Mouse (Mus musculus): ENCODE results near the gene Immt. TPM values are rescaled to one million over a fixed set of nuclear protein-coding genes. Genes with fewer than 3 reads are reported as not detected.

Immt gene
- total and polyA plus RNA-seq, 3 experiments: 133 to 702 (median 158) TPM

DNA sequence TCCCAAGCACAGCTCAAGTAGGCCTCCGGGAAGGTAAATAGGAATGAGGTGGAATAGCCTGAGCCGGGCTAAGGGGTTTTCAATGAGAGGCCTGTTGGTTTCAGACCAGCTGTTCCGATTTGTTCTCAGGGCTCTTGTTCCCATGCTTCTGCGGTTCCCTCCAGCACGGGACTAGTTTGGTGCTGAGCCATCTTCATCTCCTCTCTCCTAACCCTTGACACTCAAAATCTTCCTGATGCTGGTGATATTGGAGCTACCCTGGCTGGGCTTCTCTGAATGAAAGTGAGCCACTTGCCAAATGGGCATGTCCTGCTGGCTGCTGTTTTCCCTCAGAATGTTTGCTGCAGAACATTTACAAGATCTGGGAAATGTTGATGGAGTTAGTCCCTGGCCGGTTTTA lies 39.4 kb upstream of the Immt start:
- DNase-seq (ENCODE audit: low read depth, low spot score): no peak
- H3K4me3 ChIP-seq (ENCODE audit: control insufficient read depth in 1 of 2, insufficient read depth in 1 of 2, low read depth in 2 of 2, low read length in 2 of 2): no peak overlapping the region
- no peak overlapping the region for H3K27ac ChIP-seq (ENCODE audit: control insufficient read depth, low read depth, low read length)
- H3K9me3 ChIP-seq (replicated peaks; ENCODE audit: insufficient read depth, low read length): no peaks in the 10 kb centered on the region
- no peak overlapping the region for H3K9ac ChIP-seq (ENCODE audit: control insufficient read depth, low read depth, low read length, poor library complexity, severe bottlenecking)
- peaks cover 8 to 9% of the 10 kb centered on the region in 2 experiments for H3K27me3 ChIP-seq (ENCODE audit: control insufficient read depth in 1 of 2, insufficient read depth in 2 of 2, low read length in 2 of 2)
- H3K4me1 ChIP-seq (ENCODE audit: control insufficient read depth in 1 of 2, insufficient read depth in 2 of 2, low read length in 2 of 2): no peaks in the 10 kb centered on the region
- H3K79me2 ChIP-seq (ENCODE audit: control insufficient read depth, insufficient read depth, low read length, poor library complexity): no peaks in the 10 kb centered on the region
- H3K36me3 ChIP-seq (ENCODE audit: control insufficient read depth in 1 of 2, insufficient read depth in 2 of 2, low read length in 2 of 2): no peaks in the 10 kb centered on the region
- TF ChIP-seq TCF12 (IDR thresholded peaks at IDR 0.05; ENCODE audit: low read depth, low read length): no peak
- TF ChIP-seq ZMIZ1 (IDR thresholded peaks at IDR 0.05; ENCODE audit: low read depth, low read length): no peak
- no peak for TF ChIP-seq TBP (IDR thresholded peaks at IDR 0.05; ENCODE audit: low read depth, low read length)
- TF ChIP-seq GATA1 (IDR thresholded peaks at IDR 0.05; ENCODE audit: low read depth, low read length): no peak
- no peak for TF ChIP-seq USF2 (IDR thresholded peaks at IDR 0.05; ENCODE audit: borderline replicate concordance in 1 of 2, insufficient read depth in 1 of 2, low read depth in 1 of 2, low read length in 2 of 2)
- no peak for TF ChIP-seq TAL1 (IDR thresholded peaks at IDR 0.05; ENCODE audit: low read length)

DNA sequence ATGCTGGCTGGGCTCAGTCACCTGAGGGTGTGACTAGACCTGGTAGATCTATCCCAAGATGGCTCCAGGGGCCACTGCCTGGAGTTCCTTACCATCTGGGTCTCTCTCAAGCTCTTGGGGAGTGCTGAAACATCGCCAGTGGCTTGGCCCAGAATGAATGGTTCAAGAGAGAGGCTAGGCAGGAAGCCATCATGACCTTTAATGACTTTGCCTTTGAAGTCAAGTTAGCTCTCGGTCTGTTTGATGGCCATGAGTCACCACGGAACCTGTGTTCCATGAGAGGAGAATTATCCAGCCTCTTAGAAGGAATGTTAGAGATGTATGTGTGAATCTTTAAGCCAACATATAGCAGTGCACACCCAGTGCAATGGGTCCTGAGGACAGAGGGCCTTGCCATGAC lies 31.7 kb upstream of the Immt start:
- Histone ChIP-seq H3K27ac (ENCODE audit: control insufficient read depth, low read depth, low read length) (no peak overlapping the region), H3K79me2 (ENCODE audit: control insufficient read depth, insufficient read depth, low read length, poor library complexity) (no peaks in the 10 kb centered on the region), H3K27me3 (ENCODE audit: control insufficient read depth in 1 of 2, insufficient read depth in 2 of 2, low read length in 2 of 2) (no peaks in the 10 kb centered on the region), H3K36me3 (ENCODE audit: control insufficient read depth in 1 of 2, insufficient read depth in 2 of 2, low read length in 2 of 2) (0 out of 4 replicates have a peak, but pooled peaks cover 0 to 6% of the 10 kb centered on the region in 2 experiments), H3K4me3 (ENCODE audit: control insufficient read depth in 1 of 2, insufficient read depth in 1 of 2, low read depth in 2 of 2, low read length in 2 of 2) (no peak overlapping the region), H3K4me1 (ENCODE audit: control insufficient read depth in 1 of 2, insufficient read depth in 2 of 2, low read length in 2 of 2) (peaks cover 5 to 11% of the 10 kb centered on the region in 2 experiments), H3K9ac (ENCODE audit: control insufficient read depth, low read depth, low read length, poor library complexity, severe bottlenecking) (no peak overlapping the region), H3K9me3 (replicated peaks; ENCODE audit: insufficient read depth, low read length) (no peaks in the 10 kb centered on the region)
- no peak for DNase-seq (ENCODE audit: low read depth, low spot score)
- TF ChIP-seq GABPA (IDR thresholded peaks at IDR 0.05; ENCODE audit: low read depth, low read length): no peak
- no peak for TF ChIP-seq E2F4 (IDR thresholded peaks at IDR 0.05; ENCODE audit: borderline replicate concordance, low read depth, low read length)
- TF ChIP-seq ETS1 (IDR thresholded peaks at IDR 0.05; ENCODE audit: low read depth, low read length): no peak
- TF ChIP-seq MEF2A (IDR thresholded peaks at IDR 0.05; ENCODE audit: extremely low read depth, insufficient replicate concordance, low read depth, low read length, poor library complexity, severe bottlenecking): no peak
- TF ChIP-seq TBP (IDR thresholded peaks at IDR 0.05; ENCODE audit: low read depth, low read length): no peak
- TF ChIP-seq UBTF (IDR thresholded peaks at IDR 0.05; ENCODE audit: borderline replicate concordance, insufficient read depth, low read depth, low read length): no peak
- TF ChIP-seq MYB (IDR thresholded peaks at IDR 0.05; ENCODE audit: low read depth, low read length): no peak
- no peak for TF ChIP-seq MAFK (IDR thresholded peaks at IDR 0.05; ENCODE audit: borderline replicate concordance, low read depth, low read length)
- no peak for TF ChIP-seq GATA1 (IDR thresholded peaks at IDR 0.05; ENCODE audit: low read depth, low read length)
- no peak for TF ChIP-seq EP300 (IDR thresholded peaks at IDR 0.05; ENCODE audit: low read depth in 1 of 2, low read length in 2 of 2)
- TF ChIP-seq NRF1 (IDR thresholded peaks at IDR 0.05; ENCODE audit: insufficient read depth, low read depth, low read length, poor library complexity, severe bottlenecking): no peak
- TF ChIP-seq SMC3 (IDR thresholded peaks at IDR 0.05; ENCODE audit: low read depth, low read length): no peak
- TF ChIP-seq MAZ (IDR thresholded peaks at IDR 0.05; ENCODE audit: low read depth, low read length): no peak
- no peak for TF ChIP-seq ELF1 (IDR thresholded peaks at IDR 0.05; ENCODE audit: low read depth, low read length)
- TF ChIP-seq CHD2 (IDR thresholded peaks at IDR 0.05; ENCODE audit: low read length): no peak
- no peak for TF ChIP-seq CTCF (IDR thresholded peaks at IDR 0.05 in 2 of 3, conservative IDR thresholded peaks at IDR 0.05 in 1 of 3; ENCODE audit: control insufficient read depth in 1 of 3, insufficient read depth in 1 of 3, low read depth in 2 of 3, low read length in 3 of 3, poor library complexity in 1 of 3, severe bottlenecking in 1 of 3)
- TF ChIP-seq TAL1 (IDR thresholded peaks at IDR 0.05; ENCODE audit: low read length): no peak
